Mouse (Mus musculus) liver, postnatal 0 days (tissue): Measurements from ENCODE around the gene Gmeb1.

Experiments used
- CTCF ChIP-seq: sonication (generic); IDR thresholded peaks from 2 replicates; pipeline ENCODE4 v1.5.1; 2016; ENCODE audit warnings: antibody characterized with exemption, low read depth
- EP300 ChIP-seq: IDR thresholded peaks from 2 replicates; pipeline ENCODE4 v1.6.1; 2016; ENCODE audit warnings: antibody characterized with exemption, low read depth, mild to moderate bottlenecking

DNA sequence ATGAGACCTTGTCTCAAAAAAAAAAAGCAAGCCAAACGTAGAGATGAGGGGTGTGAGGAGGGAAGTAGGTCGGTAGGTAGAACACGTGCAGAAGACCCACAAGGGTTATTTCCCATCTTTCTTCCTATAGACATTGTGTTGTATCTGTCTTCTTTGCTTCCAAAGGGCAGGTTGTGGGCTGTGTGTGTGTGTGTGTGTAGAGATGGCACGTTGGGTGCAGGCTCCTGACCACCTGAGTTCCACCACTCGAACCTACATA lies 885 bp upstream of the Gmeb1 start:
- TF ChIP-seq EP300 (no peak), CTCF (no peak)
